Mouse (Mus musculus): ENCODE results near the gene Daam2.
A peak's percentile ranks its signal among the peaks of the same experiment; 100 is the strongest.

Gene Daam2

GRCm38 (mm10) chr17:49530215-49530614 is 33.9 kb downstream of the Daam2 start:
- peak; percentile 67 to 81 for DNase-seq

DNA sequence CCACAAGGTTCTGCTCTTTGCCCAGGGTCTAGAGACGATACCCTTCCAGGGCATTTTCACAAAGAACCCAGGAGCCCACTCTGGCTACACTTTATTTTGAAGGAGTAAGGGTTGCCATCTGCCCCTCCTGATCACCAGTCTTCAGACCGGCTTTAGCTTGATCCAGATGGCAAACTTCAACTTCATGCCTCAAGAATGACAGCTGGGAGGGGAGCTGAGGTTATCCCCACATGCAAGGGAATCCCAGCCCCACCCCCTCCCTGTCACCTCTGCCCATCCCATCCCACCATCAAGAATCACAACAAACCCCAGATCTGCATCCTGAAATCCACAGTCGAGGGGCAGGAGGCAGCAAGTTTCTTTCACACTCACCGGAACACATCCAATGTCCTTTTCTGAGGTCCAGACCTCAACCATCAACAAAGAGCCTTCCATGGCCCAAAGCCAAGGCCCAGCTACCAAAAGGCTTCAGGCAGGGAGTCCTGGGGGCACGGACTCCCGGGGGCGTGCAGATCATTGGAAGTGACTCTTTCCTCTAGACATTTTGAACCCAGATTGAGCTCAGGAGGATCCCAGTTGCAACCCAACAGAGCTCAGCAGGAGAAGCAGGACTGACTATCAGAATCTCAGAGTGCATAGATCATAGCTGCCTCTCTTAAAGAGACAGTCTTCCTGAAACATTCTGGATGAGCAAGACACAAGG is 35.5 kb downstream of the Daam2 start:
- peak; percentile 60 to 81 for DNase-seq

DNA sequence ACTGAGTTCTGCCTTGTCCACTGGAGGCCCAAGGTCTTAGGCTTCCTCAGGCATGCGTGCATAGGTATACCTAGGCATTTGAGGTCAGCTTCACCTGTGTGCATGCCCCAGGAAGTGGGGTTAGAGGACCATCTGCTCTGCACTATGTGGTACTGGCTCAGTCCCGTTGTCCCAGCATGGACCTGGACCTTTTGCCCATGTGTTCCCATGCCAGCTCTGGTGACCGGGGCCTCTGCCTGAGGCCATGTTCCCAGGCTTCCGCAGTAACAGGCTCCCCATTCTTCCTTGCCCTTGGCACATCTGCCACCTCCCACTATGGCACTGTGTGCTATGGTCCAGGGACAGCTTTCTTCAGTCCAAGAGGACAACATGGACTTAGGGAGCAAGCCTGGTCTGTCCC is 36.1 kb downstream of the Daam2 start:
- DNase-seq = peak; percentile 65 to 86

DNA sequence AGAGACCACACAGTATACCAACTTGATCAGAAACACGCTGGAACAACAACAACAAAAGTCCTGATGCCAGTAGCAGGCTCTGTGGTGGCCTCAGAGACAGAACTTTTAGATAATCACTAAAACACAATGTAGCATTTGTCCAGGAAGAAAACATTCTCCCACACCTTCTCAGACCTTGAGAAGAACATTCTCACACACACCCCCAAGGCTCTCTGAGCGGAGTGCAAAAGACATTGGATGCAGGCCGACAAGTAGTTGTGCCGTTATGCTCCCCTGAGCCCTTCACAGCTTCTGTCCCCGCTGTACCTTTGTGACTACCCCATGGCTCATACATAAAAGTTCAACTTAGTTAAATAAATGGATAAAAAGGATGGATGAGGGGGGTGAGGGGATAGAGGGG is 37.6 kb downstream of the Daam2 start:
- DNase-seq = no peak

DNA sequence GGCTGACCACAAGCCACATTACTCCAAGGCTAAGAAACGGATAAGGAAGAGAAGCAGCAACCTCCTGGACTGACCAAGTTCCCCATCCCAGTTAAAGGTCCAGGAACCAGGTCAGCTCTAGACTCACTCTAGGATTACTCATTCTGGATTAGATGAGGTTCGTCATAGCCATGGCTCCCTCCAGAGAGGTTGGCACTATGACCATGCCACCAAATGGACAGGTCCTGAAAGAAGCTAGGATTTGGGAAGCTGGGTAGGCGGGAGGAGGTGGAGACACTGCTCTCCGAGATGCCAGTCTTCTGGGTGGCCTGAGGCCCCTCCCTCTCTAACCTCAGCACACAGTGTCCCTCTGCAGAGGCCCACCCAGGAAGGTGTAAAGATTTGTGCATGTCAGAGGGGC is 38.2 kb downstream of the Daam2 start:
- peak; percentile 36 to 54 for DNase-seq

- no peak for DNase-seq
These were observed 39.6 kb downstream of the Daam2 start for GRCm38 (mm10) chr17:49524584-49524983.

DNA sequence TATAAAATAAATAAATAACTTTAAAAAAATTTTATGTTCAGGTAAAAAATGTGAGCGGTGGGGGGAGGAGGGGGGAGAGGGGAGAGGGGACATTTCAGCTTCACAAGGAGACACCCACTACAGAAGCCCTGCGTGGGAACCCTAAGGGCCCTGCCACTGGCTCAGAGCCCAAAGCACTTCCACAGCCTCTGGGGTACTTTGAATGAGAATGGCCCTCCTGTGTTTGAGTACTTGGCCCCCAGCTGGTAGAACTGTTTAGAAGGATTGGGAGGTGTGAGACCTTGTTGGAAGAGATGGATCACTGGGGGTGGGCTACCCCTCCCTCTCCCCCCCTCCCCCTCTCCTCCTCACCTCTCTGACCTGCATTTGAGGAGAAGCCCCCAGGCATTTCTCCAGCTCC is 41.7 kb downstream of the Daam2 start:
- no peak for DNase-seq

DNA sequence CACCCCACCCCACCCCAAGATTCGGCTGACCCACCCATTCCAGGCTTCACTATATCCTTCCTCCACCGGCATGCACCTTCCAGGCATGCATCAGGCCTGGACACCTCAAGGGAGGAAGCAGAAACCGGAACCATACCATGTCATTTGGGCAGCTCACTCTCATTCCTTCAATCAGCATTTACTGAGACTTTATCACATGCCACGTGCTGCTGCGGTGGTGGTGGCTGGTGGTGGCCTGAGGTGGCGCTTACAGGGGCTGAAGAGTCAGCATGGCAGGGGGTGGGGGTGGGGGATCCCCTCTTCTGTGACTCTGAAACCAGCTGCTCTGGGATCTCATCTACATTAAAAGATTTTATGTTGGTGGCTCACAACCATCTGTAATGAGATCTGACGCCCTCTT is 42.1 kb downstream of the Daam2 start:
- DNase-seq = no peak

DNA sequence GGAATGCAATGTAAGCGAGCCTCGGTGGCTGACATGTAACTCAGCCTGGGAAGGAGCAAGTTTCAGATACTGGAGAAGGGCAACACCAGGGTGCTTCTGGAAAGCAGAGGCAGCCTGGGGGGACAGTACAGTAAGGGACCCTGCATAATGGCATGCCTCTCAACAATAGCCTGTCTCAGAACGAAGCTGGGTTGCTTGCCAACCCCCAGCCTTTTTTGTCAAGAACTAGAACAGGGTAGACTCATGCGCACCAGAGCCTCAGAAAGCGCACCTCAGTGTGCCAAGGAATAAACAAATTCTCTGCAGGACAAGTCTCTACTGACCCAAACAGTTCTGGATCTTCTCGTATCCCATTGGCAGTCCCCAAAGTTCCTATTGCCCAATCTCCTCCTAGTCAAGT is 43.5 kb downstream of the Daam2 start:
- no peak for DNase-seq

GRCm38 (mm10) chr17:49519576-49520247 is 44.4 kb downstream of the Daam2 start:
- no peak for DNase-seq

DNA sequence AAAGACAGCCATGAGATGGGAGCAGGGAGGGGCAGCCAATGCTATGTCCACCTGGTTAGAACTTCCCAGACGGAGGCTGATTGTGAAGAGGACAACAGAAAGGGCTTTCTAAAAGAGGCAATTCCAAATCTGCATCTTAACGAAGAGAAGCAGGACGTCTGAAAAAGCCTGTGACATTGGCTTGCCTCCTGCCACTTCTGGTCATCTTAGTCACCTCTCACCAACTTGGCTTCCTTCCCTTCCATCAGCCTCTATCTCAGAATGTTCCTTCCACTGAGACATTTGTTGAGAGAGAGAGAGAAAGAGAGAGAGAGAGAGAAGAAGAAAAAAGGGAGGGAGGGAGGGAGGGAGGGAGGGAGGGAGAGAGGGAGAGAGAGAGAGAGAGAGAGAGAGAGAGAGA is 47.1 kb downstream of the Daam2 start:
- DNase-seq = no peak

DNA sequence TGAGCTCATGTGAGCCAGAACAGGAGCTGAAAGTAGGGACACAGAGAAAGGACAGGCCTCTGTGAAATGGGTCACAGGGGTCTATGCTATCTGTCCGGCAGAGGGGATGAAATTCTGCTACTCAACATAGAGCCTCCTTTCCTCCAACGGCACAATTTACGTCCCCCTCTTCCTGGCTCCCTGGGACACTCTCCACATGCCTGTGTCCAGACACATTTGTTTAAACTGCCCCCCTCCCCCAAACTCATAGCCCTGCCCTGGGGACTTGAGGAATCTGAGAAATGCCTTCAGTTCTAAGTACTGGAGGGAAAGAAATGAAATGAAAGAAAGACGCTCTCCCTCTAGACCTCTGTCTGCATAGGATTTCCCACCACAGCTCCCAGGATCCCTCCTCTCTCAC is 48.5 kb downstream of the Daam2 start:
- DNase-seq = no peak

GRCm38 (mm10) chr17:49515141-49515540 is 49.0 kb downstream of the Daam2 start:
- no peak for DNase-seq

DNA sequence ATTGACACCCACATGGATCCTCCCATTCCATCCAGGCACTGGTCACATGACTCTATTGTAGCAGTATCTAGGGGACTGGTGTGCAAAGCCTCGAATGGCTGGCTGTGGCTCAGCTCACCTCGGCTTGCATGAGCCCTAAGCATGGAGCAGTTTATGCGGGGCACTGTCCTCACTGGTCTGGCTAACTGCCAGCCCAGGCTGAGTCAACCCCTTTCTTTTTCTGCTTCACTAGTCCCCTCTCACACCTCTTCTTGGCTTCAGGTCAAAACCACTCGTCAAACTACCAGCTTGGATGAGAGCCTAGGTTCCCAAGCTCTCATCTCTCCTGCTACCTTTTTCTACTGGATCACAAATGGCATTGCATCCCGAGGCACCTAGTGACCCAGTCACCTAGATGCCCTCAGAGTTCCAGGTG is 51.5 kb downstream of the Daam2 start:
- peak; percentile 59 to 74 for DNase-seq

- DNase-seq = no peak
These were observed 54.7 kb downstream of the Daam2 start for GRCm38 (mm10) chr17:49509431-49509830.

- peak; percentile 51 to 59 for DNase-seq
These were observed 60.8 kb downstream of the Daam2 start for GRCm38 (mm10) chr17:49503246-49503900.

DNA sequence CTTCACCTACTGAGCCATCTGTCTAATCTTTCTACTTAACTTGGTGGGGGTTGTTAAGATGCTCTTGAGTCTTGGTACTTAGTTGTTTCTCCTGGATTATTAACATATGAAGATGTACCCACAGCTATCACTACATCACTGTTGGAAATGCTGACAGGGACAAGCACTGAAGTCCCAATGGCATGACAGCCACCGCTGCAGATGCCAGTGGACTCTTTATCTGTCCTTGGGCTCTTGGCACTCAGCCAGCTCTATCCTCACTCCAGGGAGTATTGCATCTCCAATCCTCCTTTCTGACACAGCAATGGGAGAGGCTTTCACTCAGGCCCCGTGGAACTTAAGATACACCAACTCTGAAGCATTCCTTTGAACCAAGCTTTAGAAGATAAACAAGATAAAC is 63.9 kb downstream of the Daam2 start:
- peak in 1 of 2 experiments; percentile 51 for DNase-seq

GRCm38 (mm10) chr17:49499635-49500034 is 64.5 kb downstream of the Daam2 start:
- DNase-seq = peak; percentile 41 to 44

DNA sequence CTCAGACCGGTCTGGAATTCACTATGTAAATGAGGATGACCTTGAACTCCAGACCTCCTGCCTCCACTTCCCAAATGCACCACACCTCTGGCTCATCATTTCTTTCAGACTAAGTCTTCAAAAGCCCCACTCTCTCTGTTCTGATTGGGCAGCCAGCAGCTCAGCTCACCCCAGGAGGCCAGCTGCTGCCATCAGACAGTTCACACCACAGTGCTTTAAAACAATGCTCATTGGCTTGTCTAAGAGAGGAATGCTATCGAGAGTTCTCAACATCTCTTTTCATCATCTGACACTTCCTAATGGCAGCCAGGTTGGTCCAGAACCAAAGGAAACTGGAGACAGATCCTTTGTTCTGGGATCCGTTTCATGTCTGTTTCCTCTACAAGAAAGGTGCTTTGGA is 66.0 kb downstream of the Daam2 start:
- no peak for DNase-seq

DNA sequence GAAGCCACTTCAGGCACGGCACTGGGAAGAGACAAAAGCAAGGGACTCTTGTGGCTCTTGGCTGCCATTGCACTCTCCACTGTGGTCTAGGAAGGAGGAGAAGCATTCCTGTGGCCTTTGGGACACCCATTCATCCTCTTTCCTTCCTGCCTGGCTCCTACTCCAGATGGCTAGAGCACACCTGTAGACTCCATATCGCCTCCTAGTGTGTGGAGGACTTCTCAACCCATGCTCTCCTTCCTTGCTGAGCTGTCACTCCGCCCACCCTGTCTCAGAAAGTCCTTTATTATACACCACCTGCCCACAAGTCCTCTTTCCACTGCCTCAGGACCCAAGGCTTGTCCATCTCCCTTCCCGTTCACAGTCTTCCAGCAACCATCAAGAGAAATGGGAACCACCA is 70.9 kb downstream of the Daam2 start:
- DNase-seq = no peak

DNA sequence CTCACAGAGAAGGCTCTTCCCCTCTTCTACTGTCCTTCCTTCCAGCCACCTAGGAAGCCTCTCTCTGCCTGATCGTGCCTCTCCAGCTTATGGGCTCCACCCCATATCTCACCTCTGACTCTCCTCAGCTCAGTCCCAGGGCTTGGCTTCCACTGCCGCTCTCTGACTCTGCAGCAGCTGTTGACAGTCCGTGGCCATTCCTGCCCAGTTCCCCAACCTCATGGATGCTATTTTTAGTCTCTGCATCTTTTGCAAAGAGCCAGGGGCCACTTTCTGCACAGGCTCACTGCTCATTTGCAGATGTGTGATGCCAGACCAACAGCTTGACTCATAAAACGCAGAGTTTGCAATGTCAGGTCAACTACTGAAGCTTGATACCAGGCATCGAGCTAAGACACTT is 75.0 kb downstream of the Daam2 start:
- no peak for DNase-seq

DNA sequence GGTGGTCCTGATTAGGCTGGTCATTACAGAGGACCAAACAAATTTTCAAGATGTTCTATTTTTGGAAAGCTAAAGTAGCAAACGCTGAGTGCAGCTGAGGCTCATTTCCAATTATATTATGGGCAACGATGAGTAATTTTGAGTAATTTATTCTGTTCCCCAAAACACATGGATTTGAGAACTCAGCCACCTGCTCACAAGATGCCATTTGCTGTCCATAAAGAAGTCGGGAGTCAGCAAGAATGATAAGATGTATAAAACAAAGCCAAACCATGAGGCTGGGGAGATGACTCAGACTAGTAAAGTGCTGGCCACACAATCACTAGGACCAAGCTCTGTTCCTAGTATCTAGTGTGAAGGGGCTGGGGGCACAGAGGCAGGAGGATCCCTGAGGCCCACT is 79.7 kb downstream of the Daam2 start:
- no peak for DNase-seq

GRCm38 (mm10) chr17:49481876-49482275 is 82.3 kb downstream of the Daam2 start:
- no peak for DNase-seq

DNA sequence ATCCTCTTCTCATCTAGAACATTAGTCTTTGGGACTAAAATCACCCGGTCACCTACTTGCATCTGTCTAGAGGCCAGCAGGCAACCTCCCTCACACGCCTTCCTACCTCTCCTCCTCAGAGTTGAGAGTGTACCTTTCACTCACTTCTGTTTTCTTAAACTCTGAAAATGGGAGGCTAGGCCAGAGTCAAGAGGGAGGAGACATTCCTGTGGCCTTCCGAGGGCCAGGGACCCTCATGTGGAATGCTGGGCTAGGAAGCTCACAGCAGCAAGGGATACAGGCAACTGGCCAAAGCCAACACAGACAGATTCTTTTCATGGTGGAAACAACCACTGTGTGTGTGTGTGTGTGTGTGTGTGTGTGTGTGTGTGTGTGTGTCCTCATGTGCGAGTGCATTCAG is 86.8 kb downstream of the Daam2 start:
- no peak for DNase-seq
